Mouse (Mus musculus) lung, postnatal 0 days (tissue): ENCODE data around the gene Zdhhc14.

Source experiments
- CTCF ChIP-seq: IDR thresholded peaks from 2 replicates; pipeline ENCODE4 v1.5.1; 2016; ENCODE audit warnings: antibody characterized with exemption, mild to moderate bottlenecking
- EP300 ChIP-seq: IDR thresholded peaks from 2 replicates; pipeline ENCODE4 v1.6.1; 2016; ENCODE audit warnings: antibody characterized with exemption, mild to moderate bottlenecking, control low read depth

DNA sequence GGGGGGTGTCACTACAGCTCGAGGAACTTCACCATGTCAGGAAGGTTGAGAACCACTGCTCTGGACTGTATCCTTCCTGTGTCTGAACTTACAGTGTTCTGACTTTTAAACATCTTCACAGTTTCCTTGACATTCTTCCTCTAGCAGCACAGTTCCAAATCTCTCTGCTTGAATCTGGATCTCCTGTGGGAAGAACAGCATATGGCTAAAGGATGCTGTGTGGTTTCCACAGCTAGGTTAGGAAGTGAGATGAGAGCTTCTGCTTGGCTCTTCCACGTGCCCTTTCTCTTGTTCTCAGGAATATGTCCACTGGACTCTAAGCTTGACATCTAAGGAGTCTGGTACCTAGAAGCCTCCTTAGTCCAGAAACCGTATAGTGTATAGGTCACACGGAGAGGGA, 15.7 kb downstream of the Zdhhc14 start:
- TF ChIP-seq CTCF (no peak), EP300 (no peak)
